Mouse (Mus musculus) small intestine, adult 2 months (tissue): ENCODE data around the gene Il17d. TPM values are rescaled to one million over a fixed set of nuclear protein-coding genes. Genes with fewer than 3 reads are reported as not detected.

Source experiments
- H3K27ac ChIP-seq: fragments of 200-500 bp; 2 replicates; pipeline ENCODE4 v1.5.1; 2012; ENCODE audit warnings: low read depth, low read length, control low read depth, inconsistent platforms; ENCODE audit not compliant: insufficient read depth
- H3K27me3 ChIP-seq: fragments of 200-500 bp; 2 replicates; pipeline ENCODE4 v1.6.1; 2012; ENCODE audit warnings: mild to moderate bottlenecking, moderate library complexity, low read length, inconsistent platforms; ENCODE audit not compliant: control insufficient read depth, insufficient read depth
- H3K36me3 ChIP-seq: fragments of 200-500 bp; 2 replicates; pipeline ENCODE4 v1.6.1; 2012; ENCODE audit warnings: mild to moderate bottlenecking, low read length, control low read depth, inconsistent platforms; ENCODE audit not compliant: control insufficient read depth, insufficient read depth
- H3K4me1 ChIP-seq: fragments of 200-500 bp; 2 replicates; pipeline ENCODE4 v1.6.1; 2012; ENCODE audit warnings: low read length, inconsistent platforms, mixed read lengths; ENCODE audit not compliant: control insufficient read depth, insufficient read depth, insufficient read length
- H3K4me3 ChIP-seq: fragments of 200-500 bp; 2 replicates; pipeline ENCODE4 v1.5.1; 2012; ENCODE audit warnings: low read depth, mild to moderate bottlenecking, control low read depth, inconsistent platforms, low read length, moderate library complexity
- CTCF ChIP-seq: fragments of 200-500 bp; IDR thresholded peaks from 2 replicates; pipeline ENCODE4 v1.5.1; 2012; ENCODE audit warnings: low read depth, mild to moderate bottlenecking, control low read depth, inconsistent platforms, low read length, moderate library complexity, mixed read lengths; ENCODE audit not compliant: insufficient replicate concordance, insufficient read length; ENCODE audit errors: extremely low read depth
- POLR2A ChIP-seq: fragments of 200-500 bp; IDR thresholded peaks from 2 replicates; pipeline ENCODE4 v1.6.1; 2012; ENCODE audit warnings: low read depth, mild to moderate bottlenecking, control low read depth, inconsistent platforms, low read length, moderate library complexity
- WGBS: fragments of 180-500 bp; shearing (Covaris S2); methylation state at CpG from one replicate; pipeline ENCODE4 v1.1.7; 2018; 5-methylcytosine and 5-hydroxymethylcytosine counted together
- polyA plus RNA-seq: library from polyadenylated mRNA; depleted of rRNA; stranded (reverse); fragments of >200 nt; gene quantifications from 2 replicates; pipeline ENCODE4 v1.2.3, GENCODE M21; 2012; rRNA removed

Gene Il17d
- polyA plus RNA-seq, 1 experiment: 5.6 TPM

DNA sequence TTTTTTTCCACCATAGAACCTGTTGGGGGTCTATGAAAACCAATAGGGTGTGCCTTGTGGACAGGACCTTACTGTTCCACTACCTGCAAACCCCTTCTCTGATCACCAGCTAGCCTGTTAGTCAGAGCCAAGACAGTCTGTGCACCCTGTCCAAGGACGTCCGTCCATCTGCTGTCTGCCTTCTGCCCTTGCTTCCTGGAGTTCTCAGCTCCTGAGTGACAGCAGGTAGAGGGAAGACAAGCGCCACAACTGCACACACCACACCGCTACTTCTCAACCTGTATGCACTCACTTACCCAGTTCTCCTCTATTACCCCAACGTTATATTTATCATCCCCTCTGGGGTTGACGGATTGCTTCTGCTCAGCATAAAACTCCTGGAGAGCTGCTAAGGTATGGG lies 41.0 kb downstream of the Il17d start:
- Histone ChIP-seq H3K4me1 (peaks cover 2% of the 10 kb centered on the region; the same call in 1 of the 2 replicates), H3K4me3 (no peak overlapping the region), H3K36me3 (no peaks in the 10 kb centered on the region), H3K27ac (no peak overlapping the region), H3K27me3 (no peaks in the 10 kb centered on the region)
- 85% methylated on average over 6 of the region's 6 CpGs for WGBS
- no peak for TF ChIP-seq POLR2A
- TF ChIP-seq CTCF: no peak

DNA sequence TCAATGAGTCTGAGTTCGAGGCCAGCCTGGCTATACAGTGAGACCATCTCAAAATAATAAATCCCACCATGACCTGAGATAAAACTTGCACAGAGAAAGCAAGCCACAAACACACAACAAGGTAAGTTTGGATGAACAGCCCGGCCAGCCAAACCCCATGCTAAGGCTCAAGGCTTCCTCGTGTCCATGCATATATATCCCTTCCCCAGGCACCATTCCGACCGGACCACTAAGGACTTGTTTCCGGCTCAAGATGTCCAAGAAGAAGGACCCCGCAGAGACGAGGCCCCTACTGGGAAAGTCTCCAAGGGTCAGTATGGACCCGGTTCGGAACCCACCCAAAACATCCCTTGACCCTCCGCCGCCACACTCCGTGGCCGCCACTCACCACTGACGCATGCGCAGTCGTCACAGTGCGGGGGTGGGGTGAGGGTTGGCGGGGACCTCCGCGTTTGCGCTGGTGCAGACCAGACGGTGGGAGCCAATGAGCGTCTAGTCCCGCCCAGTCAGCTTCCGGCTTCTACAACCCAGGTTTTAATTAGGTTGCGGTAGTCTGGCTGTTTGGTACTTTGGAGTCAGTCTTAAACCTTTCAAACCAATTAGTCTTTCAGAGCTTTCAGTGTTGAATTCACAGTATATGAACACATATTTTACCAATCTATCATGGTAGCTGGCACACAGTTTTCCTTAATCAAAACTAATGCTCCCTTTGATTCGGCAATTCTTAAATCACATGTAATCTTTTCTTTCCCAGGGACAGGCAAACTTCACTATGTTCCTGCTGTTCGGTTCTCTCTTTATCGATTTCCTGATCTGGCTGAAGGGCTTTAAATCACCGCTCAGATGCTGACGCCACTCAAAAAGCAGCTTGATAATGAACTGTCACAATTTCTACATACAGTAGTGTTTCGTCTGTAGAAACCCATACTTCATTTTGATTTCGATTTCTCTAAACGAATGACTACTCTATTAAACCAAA lies 46.9 kb downstream of the Il17d start, which contains the start of gene Eef1akmt1:
Gene Eef1akmt1 (minus strand): TSS at position 458 of the 979 bp plus-strand sequence.
- Histone ChIP-seq H3K36me3 (no peaks in the 10 kb centered on the region), H3K27me3 (no peaks in the 10 kb centered on the region), H3K4me3 (peak within 1 kb of the TSS; percentile 74), H3K27ac (peak within 1 kb of the TSS; percentile 67), H3K4me1 (peaks cover 2% of the 10 kb centered on the region; the same call in 1 of the 2 replicates)
- WGBS: 2% methylated on average over 35 of the region's 35 CpGs
- peak; percentile 68 for TF ChIP-seq POLR2A
- no peak for TF ChIP-seq CTCF

DNA sequence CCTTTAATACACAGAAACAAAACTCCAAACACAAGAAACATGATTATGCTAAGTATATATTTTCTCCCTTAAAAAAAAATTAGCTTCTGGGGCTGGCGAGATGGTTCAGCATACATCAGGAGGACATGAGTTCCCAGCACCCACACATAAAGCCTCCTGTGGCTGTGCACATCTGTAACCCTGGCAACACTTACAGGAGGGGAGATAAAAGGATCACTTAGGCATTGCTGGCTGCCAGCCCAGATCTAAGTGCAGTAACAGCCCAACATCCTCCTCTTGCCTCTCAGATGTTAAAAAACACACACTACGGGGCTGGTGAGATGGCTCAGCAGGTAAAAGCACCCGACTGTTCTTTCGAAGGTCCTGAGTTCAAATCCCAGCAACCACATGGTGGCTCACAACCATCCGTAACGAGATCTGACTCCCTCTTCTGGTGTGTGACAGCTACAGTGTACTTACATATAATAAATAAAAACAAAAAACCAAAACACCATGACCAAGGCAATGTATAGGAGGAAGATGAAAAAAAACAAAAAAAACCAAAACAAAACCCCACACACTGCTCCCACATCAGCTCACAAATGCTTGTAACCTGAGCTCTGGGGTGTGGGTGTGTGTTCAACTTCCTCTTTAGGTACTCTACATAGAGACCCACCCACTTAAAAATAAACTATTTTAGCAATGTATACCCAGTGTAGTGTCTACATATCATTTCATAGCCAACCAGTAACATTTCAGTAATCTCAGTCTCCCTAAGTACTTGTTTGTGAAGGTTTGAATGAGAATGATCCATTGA lies 50.4 kb downstream of the Il17d start:
- Histone ChIP-seq H3K4me1 (peaks cover 1% of the 10 kb centered on the region; the same call in 1 of the 2 replicates), H3K36me3 (peaks cover 4% of the 10 kb centered on the region; the same call in 1 of the 2 replicates), H3K27me3 (no peaks in the 10 kb centered on the region), H3K4me3 (no peak overlapping the region), H3K27ac (no peak overlapping the region)
- WGBS: 59% methylated on average over 6 of the region's 6 CpGs
- TF ChIP-seq CTCF (no peak), POLR2A (no peak)

DNA sequence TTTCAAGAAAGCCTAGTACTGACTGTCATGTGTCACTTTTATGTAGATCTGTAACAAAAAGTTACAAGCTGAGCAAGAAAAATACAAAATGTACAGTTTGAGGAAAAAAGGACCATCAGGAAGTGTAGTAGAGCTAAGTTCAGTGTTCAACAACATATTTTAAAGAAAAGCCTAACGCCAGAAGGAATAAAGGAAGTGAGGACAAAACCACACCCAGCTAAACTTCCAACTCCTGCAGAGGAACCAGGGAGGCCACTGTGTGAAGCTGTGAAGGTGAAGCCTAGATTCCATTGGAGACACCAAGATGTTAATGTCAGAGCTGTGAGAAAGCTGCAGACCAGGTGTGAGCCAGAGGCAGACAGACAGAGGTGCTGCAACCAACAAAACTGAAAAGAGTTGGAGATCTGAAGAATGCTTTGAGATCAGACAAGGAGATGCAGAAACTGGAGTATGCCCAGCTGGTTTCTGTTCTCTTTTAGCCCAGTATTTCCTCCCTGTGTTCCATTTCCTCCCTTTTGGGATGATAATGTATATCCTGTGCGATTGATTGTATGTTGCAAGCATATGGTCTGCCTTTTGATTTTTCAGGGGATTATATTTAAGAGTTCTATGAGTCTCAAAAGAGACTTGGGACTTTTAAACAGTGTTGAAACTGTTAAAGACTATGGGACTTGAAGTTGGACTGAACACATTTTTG lies 51.9 kb downstream of the Il17d start:
- TF ChIP-seq CTCF (no peak), POLR2A (no peak)

DNA sequence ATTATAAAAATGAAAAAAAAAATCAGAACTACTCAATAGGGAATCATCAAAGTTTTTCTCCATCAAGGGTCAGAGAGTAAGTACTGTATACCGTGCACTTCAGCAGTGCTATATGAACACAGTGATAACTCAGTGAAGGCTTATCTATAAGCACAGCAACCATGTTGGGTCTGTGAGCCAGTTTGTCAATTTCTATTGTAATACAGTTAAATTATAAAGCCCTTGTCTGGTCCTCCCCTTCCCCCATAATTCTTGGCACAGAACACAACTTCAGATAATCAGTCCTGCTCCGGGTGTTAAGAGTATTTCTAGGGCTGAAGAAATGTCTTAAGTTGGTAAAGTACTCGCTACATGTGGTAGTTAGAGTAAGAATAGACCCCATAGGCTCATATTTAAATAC lies 67.3 kb downstream of the Il17d start:
- Histone ChIP-seq H3K36me3 (peaks cover 56% of the 10 kb centered on the region), H3K27me3 (no peaks in the 10 kb centered on the region), H3K27ac (no peak overlapping the region), H3K4me1 (no peaks in the 10 kb centered on the region), H3K4me3 (no peak overlapping the region)
- TF ChIP-seq CTCF (no peak), POLR2A (no peak)
- WGBS: 89% methylated on average over 3 of the region's 3 CpGs

More for the DNA sequence above, 51.9 kb downstream of the Il17d start:
- H3K4me1 ChIP-seq: no peaks in the 10 kb centered on the region
- H3K27ac ChIP-seq: no peak overlapping the region
- H3K36me3 ChIP-seq: peaks cover 11% of the 10 kb centered on the region
- WGBS: 93% methylated on average over 2 of the region's 2 CpGs
- no peak overlapping the region for H3K4me3 ChIP-seq
- H3K27me3 ChIP-seq: no peaks in the 10 kb centered on the region

Other genes with a start within 250 kb of the Il17d start
- 124 and 167 TPM in 2 replicates for gene Cryl1, start 126.2 kb upstream of the Il17d start, polyA plus RNA-seq
- 0.38 and 0.58 TPM in 2 replicates for gene Ift88, start 100.7 kb upstream of the Il17d start, polyA plus RNA-seq
- 3.0 and 3.8 TPM in 2 replicates for gene Eef1akmt1, start 46.8 kb downstream of the Il17d start, polyA plus RNA-seq
- 0.58 and 0.66 TPM in 2 replicates for gene Xpo4, start 140.7 kb downstream of the Il17d start, polyA plus RNA-seq
- 1.9 and 2.9 TPM in 2 replicates for gene Gm49361, start 221.3 kb downstream of the Il17d start, polyA plus RNA-seq
- 11.7 and 23.0 TPM in 2 replicates for gene Lats2, start 233.6 kb downstream of the Il17d start, polyA plus RNA-seq